Mouse (Mus musculus) thymus, adult 2 months (tissue): ENCODE results near the gene Gramd1b. TPM values are rescaled to one million over a fixed set of nuclear protein-coding genes. Genes with fewer than 3 reads are reported as not detected.

Source experiments
- DNase-seq: peaks from one replicate; pipeline ENCODE4 v3.0.0; 2021
- H3K27ac ChIP-seq: fragments of 200-500 bp; 2 replicates; pipeline ENCODE4 v1.5.1; 2012; ENCODE audit warnings: low read length, control low read depth; ENCODE audit not compliant: control insufficient read depth, insufficient read depth
- H3K27me3 ChIP-seq: fragments of 200-500 bp; 2 replicates; pipeline ENCODE4 v1.6.1; 2012; ENCODE audit warnings: mild to moderate bottlenecking, low read length, moderate library complexity, mixed read lengths; ENCODE audit not compliant: control insufficient read depth, insufficient read depth
- H3K36me3 ChIP-seq: fragments of 200-500 bp; 2 replicates; pipeline ENCODE4 v1.6.1; 2012; ENCODE audit warnings: mild to moderate bottlenecking, low read length, moderate library complexity; ENCODE audit not compliant: control insufficient read depth, insufficient read depth
- H3K4me1 ChIP-seq: fragments of 200-500 bp; replicated peaks from 2 replicates; pipeline ENCODE4 v1.6.1; 2012; ENCODE audit warnings: low read length; ENCODE audit not compliant: control insufficient read depth, insufficient read depth
- H3K4me3 ChIP-seq: fragments of 200-500 bp; 2 replicates; pipeline ENCODE4 v1.5.1; 2012; ENCODE audit warnings: mild to moderate bottlenecking, low read length, control low read depth, moderate library complexity; ENCODE audit not compliant: control insufficient read depth, insufficient read depth
- CTCF ChIP-seq: fragments of 200-500 bp; IDR thresholded peaks from 2 replicates; pipeline ENCODE4 v1.5.1; 2012; ENCODE audit warnings: mild to moderate bottlenecking, control low read depth, low read length, moderate library complexity, borderline replicate concordance; ENCODE audit not compliant: control insufficient read depth, poor library complexity, insufficient read depth; ENCODE audit errors: extremely low read depth
- POLR2A ChIP-seq: fragments of 200-500 bp; IDR thresholded peaks from 2 replicates; pipeline ENCODE4 v1.6.1; 2012; ENCODE audit warnings: mild to moderate bottlenecking, low read length, control low read depth, moderate library complexity; ENCODE audit not compliant: control insufficient read depth, poor library complexity, insufficient read depth; ENCODE audit errors: extremely low read depth
- WGBS: fragments of 180-500 bp; shearing (Covaris S2); methylation state at CpG from one replicate; pipeline ENCODE4 v1.1.7; 2018; 5-methylcytosine and 5-hydroxymethylcytosine counted together
- polyA plus RNA-seq: library from polyadenylated mRNA; depleted of rRNA; stranded (reverse); fragments of >200 nt; gene quantifications from 2 replicates; pipeline ENCODE4 v1.2.3, GENCODE M21; 2012

Gramd1b gene
- polyA plus RNA-seq, 1 experiment, result 43.0 TPM

- no peaks in the 10 kb centered on the region for H3K27me3 ChIP-seq
- H3K36me3 ChIP-seq, result no peaks in the 10 kb centered on the region
- H3K27ac ChIP-seq, result no peak overlapping the region
- DNase-seq, result no peak
- no peak overlapping the region for H3K4me3 ChIP-seq
- peaks cover 19% of the 10 kb centered on the region for H3K4me1 ChIP-seq
- 96% methylated on average over 8 of the region's 8 CpGs for WGBS
- TF ChIP-seq CTCF, result no peak
- TF ChIP-seq POLR2A, result no peak
Observed at GRCm38 (mm10) chr9:40348714-40349233, 182.4 kb downstream of the Gramd1b start.

- DNase-seq, result no peak
- peaks cover 21% of the 10 kb centered on the region for H3K4me1 ChIP-seq
- H3K27ac ChIP-seq, result no peak overlapping the region
- WGBS, result 35% methylated on average over 16 of the region's 16 CpGs
- no peaks in the 10 kb centered on the region for H3K36me3 ChIP-seq
- no peaks in the 10 kb centered on the region for H3K27me3 ChIP-seq
- no peak overlapping the region for H3K4me3 ChIP-seq
- TF ChIP-seq POLR2A (no peak), CTCF (no peak)
Observed at GRCm38 (mm10) chr9:40346232-40346984, 184.8 kb downstream of the Gramd1b start.

GRCm38 (mm10) chr9:40345493-40346231 is 185.5 kb downstream of the Gramd1b start:
- TF ChIP-seq POLR2A, result no peak
- TF ChIP-seq CTCF, result no peak
- Histone ChIP-seq H3K27me3 (no peaks in the 10 kb centered on the region), H3K27ac (no peak overlapping the region), H3K4me1 (peaks cover 21% of the 10 kb centered on the region), H3K4me3 (no peak overlapping the region), H3K36me3 (no peaks in the 10 kb centered on the region)
- 44% methylated on average over 13 of the region's 13 CpGs for WGBS
- no peak for DNase-seq

- H3K4me1 ChIP-seq, result peaks cover 21% of the 10 kb centered on the region
- 47% methylated on average over 10 of the region's 10 CpGs for WGBS
- no peak overlapping the region for H3K4me3 ChIP-seq
- TF ChIP-seq CTCF (no peak), POLR2A (no peak)
- no peak for DNase-seq
- H3K27me3 ChIP-seq, result no peaks in the 10 kb centered on the region
- H3K27ac ChIP-seq, result no peak overlapping the region
- no peaks in the 10 kb centered on the region for H3K36me3 ChIP-seq
Observed at GRCm38 (mm10) chr9:40344801-40345492, 186.2 kb downstream of the Gramd1b start.

GRCm38 (mm10) chr9:40343828-40344227 is 187.4 kb downstream of the Gramd1b start:
- H3K27ac ChIP-seq, result no peak overlapping the region
- no peaks in the 10 kb centered on the region for H3K27me3 ChIP-seq
- no peak for DNase-seq
- H3K4me3 ChIP-seq, result no peak overlapping the region
- peaks cover 21% of the 10 kb centered on the region for H3K4me1 ChIP-seq
- H3K36me3 ChIP-seq, result no peaks in the 10 kb centered on the region
- 48% methylated on average over 7 of the region's 7 CpGs for WGBS
- no peak for TF ChIP-seq POLR2A
- no peak for TF ChIP-seq CTCF

GRCm38 (mm10) chr9:40343053-40343652 is 188.0 kb downstream of the Gramd1b start:
- no peak for DNase-seq
- H3K27ac ChIP-seq, result no peak overlapping the region
- 61% methylated on average over 9 of the region's 9 CpGs for WGBS
- H3K4me3 ChIP-seq, result no peak overlapping the region
- no peaks in the 10 kb centered on the region for H3K36me3 ChIP-seq
- peaks cover 21% of the 10 kb centered on the region for H3K4me1 ChIP-seq
- no peak for TF ChIP-seq POLR2A
- TF ChIP-seq CTCF, result no peak
- H3K27me3 ChIP-seq, result no peaks in the 10 kb centered on the region
